ENCODE assay signal across 8 mouse cellular contexts in the genomic region with DNA sequence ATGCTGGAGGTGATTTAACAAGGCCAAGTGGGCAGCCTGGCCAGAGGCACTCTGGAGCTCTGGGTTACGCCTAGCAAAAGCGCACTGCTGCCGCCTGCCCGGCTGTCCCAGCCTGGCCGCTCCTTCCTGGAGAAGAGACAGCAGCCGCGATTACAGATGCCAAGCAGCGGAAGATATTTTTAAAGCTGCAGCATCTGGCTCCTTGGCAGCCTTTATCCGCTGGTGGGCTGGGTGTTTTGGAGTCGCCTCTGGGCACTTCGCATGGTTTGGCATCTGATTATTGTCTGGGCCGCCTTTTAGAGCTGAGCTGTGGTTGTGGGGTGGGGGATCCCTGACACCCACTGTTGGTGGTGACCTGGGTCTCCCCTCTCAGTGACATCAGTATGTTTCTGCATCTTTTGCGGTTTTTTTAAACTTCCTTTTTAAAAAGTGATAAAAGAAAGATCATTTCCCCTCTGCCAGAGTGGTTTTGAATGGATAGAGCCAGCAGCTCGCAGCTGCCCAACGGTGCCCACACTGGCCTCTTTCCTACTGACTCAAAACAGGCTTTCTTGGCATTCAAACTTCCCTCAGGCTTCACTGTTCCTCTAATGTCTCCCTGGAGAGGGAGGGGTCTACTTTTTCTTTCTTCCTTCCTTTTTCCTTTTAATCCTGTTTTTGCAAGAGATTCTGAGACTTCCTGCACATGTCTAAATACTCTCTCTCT.
DNase-seq lines count a peak whose midpoint lies in the region; ATAC-seq lines count a peak whose summit lies in the region.

No protein-coding gene starts in this region.

- H3K9ac ChIP-seq in forebrain, embryonic 15.5 days (replicated peaks): peak overlapping the region; percentile 1; the same call in 1 of the 2 replicates
- no peak overlapping the region for H3K9ac ChIP-seq in liver, embryonic 12.5 days

- intact Hi-C loops in heart, postnatal 14 days (cut with DNase I): no loop called here
- intact Hi-C loops in left cerebral cortex, postnatal 14 days (cut with DNase I): loop anchor here (5.0 kb wide), 1 partner anchor 37 kb away; no protein-coding TSS in a partner anchor

- DNase-seq in adrenal gland, postnatal 14 days: peak; percentile 35
- DNase-seq in adrenal gland, postnatal 4 days (ENCODE audit: low spot score in 2 of 2): no peak
- DNase-seq in CD4-positive helper T cell, adult 2 months (ENCODE audit: low read depth, low spot score): peak; percentile 11
- peak; percentile 55 to 62 for DNase-seq in heart, postnatal 14 days
- peak; percentile 66 to 70 for DNase-seq in left cerebral cortex, postnatal 14 days (ENCODE audit: low spot score in 2 of 2)
- peak; percentile 76 for DNase-seq in retina, postnatal 1 day

- H3K36me3 ChIP-seq in forebrain, embryonic 15.5 days: no peaks in the 10 kb centered on the region
- no peaks in the 10 kb centered on the region for H3K36me3 ChIP-seq in liver, embryonic 12.5 days

- ATAC-seq in forebrain, embryonic 15.5 days (replicated peaks): peak; percentile 86
- ATAC-seq in liver, embryonic 12.5 days: no peak

- peak overlapping the region; percentile 65 for H3K27ac ChIP-seq in forebrain, embryonic 15.5 days (replicated peaks)
- H3K27ac ChIP-seq in liver, embryonic 12.5 days: no peak overlapping the region

- H3K4me1 ChIP-seq in forebrain, embryonic 15.5 days: peaks cover 16% of the 10 kb centered on the region
- no peaks in the 10 kb centered on the region for H3K4me1 ChIP-seq in liver, embryonic 12.5 days

- H3K4me3 ChIP-seq in forebrain, embryonic 15.5 days: no peak overlapping the region
- H3K4me3 ChIP-seq in liver, embryonic 12.5 days: no peak overlapping the region

- no peaks in the 10 kb centered on the region for H3K9me3 ChIP-seq in forebrain, embryonic 15.5 days
- H3K9me3 ChIP-seq in liver, embryonic 12.5 days (replicated peaks): no peaks in the 10 kb centered on the region

- 20% methylated on average over 15 of the region's 15 CpGs for WGBS in forebrain, embryonic 15.5 days
- 41% methylated on average over 15 of the region's 15 CpGs for WGBS in liver, embryonic 12.5 days (ENCODE audit: insufficient replicate concordance)

- peak overlapping the region; percentile 20 for H3K4me2 ChIP-seq in forebrain, embryonic 15.5 days (replicated peaks)
- no peak overlapping the region for H3K4me2 ChIP-seq in liver, embryonic 12.5 days

- H3K27me3 ChIP-seq in forebrain, embryonic 15.5 days: no peaks in the 10 kb centered on the region
- peaks cover 3% of the 10 kb centered on the region; the same call in 1 of the 2 replicates for H3K27me3 ChIP-seq in liver, embryonic 12.5 days (replicated peaks)

Comparison
In these comparisons a context has a peak if more than half of its experiments do, and no peak if none do; other contexts are left out.
1. DNase-seq: peak in adrenal gland, postnatal 14 days (single experiment), CD4-positive helper T cell, adult 2 months (single experiment), heart, postnatal 14 days (2 of 2), left cerebral cortex, postnatal 14 days (2 of 2) and retina, postnatal 1 day (single experiment); none in adrenal gland, postnatal 4 days (0 of 2).